11 mouse cellular contexts compared by ENCODE assay signal in the genomic region with DNA sequence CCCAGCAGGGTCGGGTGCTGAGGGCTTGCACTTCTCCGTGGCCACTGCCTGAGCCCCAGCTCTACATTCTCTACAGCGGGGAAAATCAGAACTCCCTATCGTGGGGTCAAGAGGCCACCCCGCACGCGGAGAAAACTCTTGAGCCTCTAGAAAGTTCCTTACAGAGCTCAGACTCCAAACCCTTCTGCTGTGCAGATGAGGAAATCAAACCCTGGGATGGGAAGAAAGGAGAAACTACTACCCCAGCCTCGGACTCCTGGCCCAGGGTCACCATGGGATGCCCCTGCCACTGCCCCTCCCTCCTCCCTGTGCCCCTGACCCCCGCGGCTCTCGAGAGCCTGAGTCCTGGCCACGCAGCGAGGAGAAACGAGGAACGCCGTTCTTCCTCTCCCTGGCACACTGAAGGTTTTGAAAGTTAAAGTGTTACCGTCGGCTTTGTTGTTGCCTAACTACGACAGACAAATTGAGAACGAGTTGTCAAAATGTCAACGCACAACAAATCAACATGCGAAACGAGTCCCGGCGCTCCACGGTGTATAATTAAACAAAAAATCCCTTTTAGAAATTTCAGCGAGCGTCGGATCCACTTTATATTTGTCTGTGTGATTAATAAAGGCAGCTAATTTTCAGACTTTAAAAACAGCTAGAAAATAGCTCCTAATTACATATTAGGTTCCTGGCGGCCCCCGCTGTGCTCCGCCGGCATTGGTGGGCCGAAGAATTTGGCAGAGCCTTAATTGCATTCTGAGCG. TPM values are rescaled to one million over a fixed set of nuclear protein-coding genes. Genes with fewer than 3 reads are reported as not detected.
DNase-seq lines count a peak whose midpoint lies in the region; ATAC-seq and TF ChIP-seq lines count a peak whose summit lies in the region.
"Had no signal": no experiment of that assay in that cellular context is flagged by ENCODE, and none has a peak within 500 bp of the region (broad histone marks: within the 10 kb centered on the region; RNA-seq: fewer than 3 reads in every experiment).

No protein-coding gene starts in this region.

- H3K4me2 ChIP-seq in kidney, embryonic 14.5 days (replicated peaks; ENCODE audit: low read depth, low read length), result no peak overlapping the region
- H3K4me2 ChIP-seq in hindbrain, embryonic 14.5 days (replicated peaks), result peak overlapping the region; percentile 14; the same call in 1 of the 2 replicates
- peak overlapping the region; percentile 1; the same call in 1 of the 2 replicates for H3K4me2 ChIP-seq in limb, embryonic 14.5 days (replicated peaks; ENCODE audit: low read depth, low read length, severe bottlenecking)
- H3K4me2 ChIP-seq: liver, embryonic 13.5 days had no signal

- H3K27me3 ChIP-seq in kidney, embryonic 14.5 days (ENCODE audit: control insufficient read depth, insufficient read depth, low read length), result no peaks in the 10 kb centered on the region
- H3K27me3 ChIP-seq in hindbrain, embryonic 14.5 days (ENCODE audit: control insufficient read depth, insufficient read depth, low read length), result peaks cover 6% of the 10 kb centered on the region; the same call in 1 of the 2 replicates
- H3K27me3 ChIP-seq in limb, embryonic 14.5 days (ENCODE audit: control insufficient read depth, insufficient read depth, low read length), result 0 out of 2 replicates have a peak, but pooled peaks cover 4% of the 10 kb centered on the region
- H3K27me3 ChIP-seq: liver, embryonic 13.5 days had no signal

- H3K4me3 ChIP-seq in kidney, embryonic 14.5 days (ENCODE audit: low read length), result no peak overlapping the region
- H3K4me3 ChIP-seq in hindbrain, embryonic 14.5 days (replicated peaks; ENCODE audit: low read length), result no peak overlapping the region
- no peak overlapping the region for H3K4me3 ChIP-seq in limb, embryonic 14.5 days (replicated peaks; ENCODE audit: low read length)
- H3K4me3 ChIP-seq: liver, embryonic 13.5 days had no signal

- no peak overlapping the region for H3K9ac ChIP-seq in kidney, embryonic 14.5 days (ENCODE audit: low read depth, low read length)
- H3K9ac ChIP-seq in hindbrain, embryonic 14.5 days, result no peak overlapping the region
- H3K9ac ChIP-seq in limb, embryonic 14.5 days (ENCODE audit: low read depth, low read length, severe bottlenecking), result 0 out of 2 replicates have a peak overlapping the region, but pooled peaks have one; percentile 1
- H3K9ac ChIP-seq: liver, embryonic 13.5 days had no signal

- no peaks in the 10 kb centered on the region for H3K36me3 ChIP-seq in kidney, embryonic 14.5 days (ENCODE audit: control insufficient read depth, insufficient read depth, low read length)
- H3K36me3 ChIP-seq in hindbrain, embryonic 14.5 days (replicated peaks; ENCODE audit: control insufficient read depth, insufficient read depth), result no peaks in the 10 kb centered on the region
- H3K36me3 ChIP-seq in limb, embryonic 14.5 days (ENCODE audit: control insufficient read depth, insufficient read depth, low read length), result no peaks in the 10 kb centered on the region
- H3K36me3 ChIP-seq: liver, embryonic 13.5 days had no signal

- ATAC-seq in kidney, embryonic 14.5 days (ENCODE audit: low FRiP score, low TSS enrichment), result no peak; the same call in 1 of the 2 replicates
- no peak for ATAC-seq in hindbrain, embryonic 14.5 days (ENCODE audit: low FRiP score)
- no peak for ATAC-seq in limb, embryonic 14.5 days (ENCODE audit: low FRiP score, low read depth)

- H3K9me3 ChIP-seq in kidney, embryonic 14.5 days (ENCODE audit: control insufficient read depth, low read length), result no peaks in the 10 kb centered on the region
- no peaks in the 10 kb centered on the region for H3K9me3 ChIP-seq in hindbrain, embryonic 14.5 days (ENCODE audit: control insufficient read depth, low read length)
- no peaks in the 10 kb centered on the region for H3K9me3 ChIP-seq in limb, embryonic 14.5 days (ENCODE audit: control insufficient read depth, low read length)
- H3K9me3 ChIP-seq: liver, embryonic 13.5 days had no signal

- peak; percentile 14 to 20 for DNase-seq in kidney, adult 8-10 months
- peak; percentile 39 for DNase-seq in embryo, embryonic 10.5 days (ENCODE audit: low spot score)
- DNase-seq in hindbrain, embryonic 14.5 days (ENCODE audit: low spot score), result peak; percentile 44
- DNase-seq in limb, embryonic 14.5 days (ENCODE audit: low spot score), result no peak
- no peak for DNase-seq in cerebellum, adult 11-12 months
- DNase-seq in cerebellum, postnatal 10 days, result no peak
- no peak for DNase-seq in heart, adult 9 months (ENCODE audit: low spot score in 2 of 2)
- DNase-seq: adrenal gland, postnatal 25 days; liver, embryonic 13.5 days; thymus, postnatal 4 days had no signal

- WGBS in kidney, embryonic 14.5 days, result 35% methylated on average over 35 of the region's 35 CpGs
- 26% methylated on average over 35 of the region's 35 CpGs for WGBS in hindbrain, embryonic 14.5 days
- WGBS in limb, embryonic 14.5 days, result 21% methylated on average over 35 of the region's 35 CpGs

- H3K4me1 ChIP-seq in kidney, embryonic 14.5 days (ENCODE audit: control insufficient read depth, insufficient read depth, low read length), result peaks cover 7% of the 10 kb centered on the region; the same call in 1 of the 2 replicates
- peaks cover 13% of the 10 kb centered on the region for H3K4me1 ChIP-seq in hindbrain, embryonic 14.5 days (replicated peaks; ENCODE audit: control insufficient read depth, insufficient read depth, low read length)
- H3K4me1 ChIP-seq in limb, embryonic 14.5 days (ENCODE audit: control insufficient read depth, insufficient read depth, low read length), result no peaks in the 10 kb centered on the region
- H3K4me1 ChIP-seq: liver, embryonic 13.5 days had no signal

- no peak overlapping the region for H3K27ac ChIP-seq in kidney, embryonic 14.5 days (ENCODE audit: low read depth, low read length)
- H3K27ac ChIP-seq in hindbrain, embryonic 14.5 days, result no peak overlapping the region
- H3K27ac ChIP-seq in limb, embryonic 14.5 days (replicated peaks; ENCODE audit: low read depth, low read length), result no peak overlapping the region
- H3K27ac ChIP-seq: liver, embryonic 13.5 days had no signal

- TF ChIP-seq POLR2A in limb, embryonic 14.5 days (IDR thresholded peaks at IDR 0.05; ENCODE audit: borderline replicate concordance, extremely low read depth, insufficient read depth, insufficient read length), result no peak

RNA-seq across cellular contexts. Expression of a gene that starts 30.8 kb away (rescaled TPM):
- 45.0 and 48.3 TPM in 2 replicates for polyA plus RNA-seq in kidney, embryonic 14.5 days (2014; fragmentation: Nextera tagmentation; extraction: Ambion mirVana)
- 76.9 and 81.2 TPM in 2 replicates for polyA plus RNA-seq in hindbrain, embryonic 14.5 days (2014; fragmentation: Nextera tagmentation; extraction: Ambion mirVana)
- polyA plus RNA-seq in limb, embryonic 14.5 days (2012; rRNA removed), result 48.8 and 59.1 TPM in 2 replicates
- polyA plus RNA-seq in limb, embryonic 14.5 days (2014; fragmentation: Nextera tagmentation; extraction: Ambion mirVana), result 55.2 and 57.0 TPM in 2 replicates

RNA-seq across cellular contexts. Expression of a gene that starts 31.1 kb away (rescaled TPM):
- 19.0 and 32.9 TPM in 2 replicates for polyA plus RNA-seq in kidney, embryonic 14.5 days (2014; fragmentation: Nextera tagmentation; extraction: Ambion mirVana)
- polyA plus RNA-seq in hindbrain, embryonic 14.5 days (2014; fragmentation: Nextera tagmentation; extraction: Ambion mirVana), result 30.7 and 30.8 TPM in 2 replicates
- 41.3 and 41.6 TPM in 2 replicates for polyA plus RNA-seq in limb, embryonic 14.5 days (2012; rRNA removed)
- 29.4 and 30.4 TPM in 2 replicates for polyA plus RNA-seq in limb, embryonic 14.5 days (2014; fragmentation: Nextera tagmentation; extraction: Ambion mirVana)

Comparison
In these comparisons a context has a peak if more than half of its experiments do, and no peak if none do; other contexts are left out.
1. DNase-seq: peak in kidney, adult 8-10 months (2 of 2), embryo, embryonic 10.5 days (single experiment) and hindbrain, embryonic 14.5 days (single experiment); none in limb, embryonic 14.5 days (single experiment), cerebellum, adult 11-12 months (single experiment), cerebellum, postnatal 10 days (0 of 2) and heart, adult 9 months (0 of 2).